Mouse (Mus musculus) ES-E14 (cell line): ENCODE data around the gene Zfp457. TPM values are rescaled to one million over a fixed set of nuclear protein-coding genes. Genes with fewer than 3 reads are reported as not detected.

Experiments used
- DNase-seq: peaks from one replicate; pipeline ENCODE4 v3.0.0-alpha.2; 2013; ENCODE audit warnings: low read depth, low spot score
- H3K27ac ChIP-seq: 2 replicates; pipeline ENCODE4 v1.5.1; 2012; ENCODE audit warnings: low read depth, mild to moderate bottlenecking, low read length, moderate library complexity, mixed read lengths; ENCODE audit not compliant: poor library complexity, insufficient read depth, severe bottlenecking
- H3K36me3 ChIP-seq: 2 replicates; pipeline ENCODE4 v1.6.1; 2012; ENCODE audit warnings: mild to moderate bottlenecking, low read length, moderate library complexity, mixed read lengths; ENCODE audit not compliant: control insufficient read depth, poor library complexity, insufficient read depth, severe bottlenecking
- H3K4me1 ChIP-seq, 2 experiments: fragments of 150-350 bp in 1 of 2; sonication (generic) in 1 of 2; 2 replicates each; pipeline ENCODE4 v1.6.1; 2012; ENCODE audit warnings: low read length in 2 of 2, mild to moderate bottlenecking in 1 of 2, mixed read lengths in 1 of 2; ENCODE audit not compliant: control insufficient read depth in 2 of 2, insufficient read depth in 2 of 2, poor library complexity in 1 of 2
- H3K4me3 ChIP-seq, 2 experiments: fragments of 150-350 bp in 1 of 2; sonication (generic) in 1 of 2; 2 replicates each; pipeline ENCODE4 v1.5.1; 2012; ENCODE audit warnings: low read length in 2 of 2, low read depth in 1 of 2, mild to moderate bottlenecking in 1 of 2, mixed read lengths in 1 of 2; ENCODE audit not compliant: insufficient read depth in 1 of 2, poor library complexity in 1 of 2, severe bottlenecking in 1 of 2
- H3K9ac ChIP-seq: 2 replicates; pipeline ENCODE4 v1.6.1; 2012; ENCODE audit warnings: low read depth, mild to moderate bottlenecking, low read length, mixed read lengths; ENCODE audit not compliant: poor library complexity, insufficient read depth, severe bottlenecking
- H3K9me3 ChIP-seq: fragments of 150-350 bp; sonication (generic); 2 replicates; pipeline ENCODE4 v1.6.1; 2012; ENCODE audit warnings: low read depth, mild to moderate bottlenecking, low read length; ENCODE audit not compliant: control insufficient read depth, insufficient read depth
- HCFC1 ChIP-seq: IDR thresholded peaks from 2 replicates; pipeline ENCODE4 v1.6.1; 2012; ENCODE audit warnings: low read length, inconsistent platforms, borderline replicate concordance; ENCODE audit not compliant: insufficient read depth
- MAFK ChIP-seq: IDR thresholded peaks from 2 replicates; pipeline ENCODE4 v1.6.1; 2014; ENCODE audit warnings: mild to moderate bottlenecking, low read depth, low read length, inconsistent platforms; ENCODE audit not compliant: insufficient read depth
- ZC3H11A ChIP-seq: IDR thresholded peaks from 2 replicates; pipeline ENCODE4 v1.6.1; 2012; ENCODE audit warnings: low read depth, mild to moderate bottlenecking, inconsistent platforms, low read length, borderline replicate concordance
- ZNF384 ChIP-seq: IDR thresholded peaks from 2 replicates; pipeline ENCODE4 v1.6.1; 2012; ENCODE audit warnings: low read depth, low read length, inconsistent platforms
- in situ Hi-C, 2 experiments: fragments of 600-800 bp; cut with MboI; formaldehyde crosslinking; loops; one replicate each; pipeline ENCODE4 v1.15.1; 2025; ENCODE audit warnings: low sequenced_read_pairs in 2 of 2, inconsistent platforms in 1 of 2; ENCODE audit not compliant: unreplicated experiment in 2 of 2
- total RNA-seq: library from RNA; depleted of rRNA; stranded (reverse); fragments of 300-350 nt; gene quantifications from 2 replicates; pipeline ENCODE4 v1.2.3, GENCODE M21; 2012; rRNA removed

The Zfp457 gene
- total RNA-seq, 1 experiment = 1.2 TPM

DNA sequence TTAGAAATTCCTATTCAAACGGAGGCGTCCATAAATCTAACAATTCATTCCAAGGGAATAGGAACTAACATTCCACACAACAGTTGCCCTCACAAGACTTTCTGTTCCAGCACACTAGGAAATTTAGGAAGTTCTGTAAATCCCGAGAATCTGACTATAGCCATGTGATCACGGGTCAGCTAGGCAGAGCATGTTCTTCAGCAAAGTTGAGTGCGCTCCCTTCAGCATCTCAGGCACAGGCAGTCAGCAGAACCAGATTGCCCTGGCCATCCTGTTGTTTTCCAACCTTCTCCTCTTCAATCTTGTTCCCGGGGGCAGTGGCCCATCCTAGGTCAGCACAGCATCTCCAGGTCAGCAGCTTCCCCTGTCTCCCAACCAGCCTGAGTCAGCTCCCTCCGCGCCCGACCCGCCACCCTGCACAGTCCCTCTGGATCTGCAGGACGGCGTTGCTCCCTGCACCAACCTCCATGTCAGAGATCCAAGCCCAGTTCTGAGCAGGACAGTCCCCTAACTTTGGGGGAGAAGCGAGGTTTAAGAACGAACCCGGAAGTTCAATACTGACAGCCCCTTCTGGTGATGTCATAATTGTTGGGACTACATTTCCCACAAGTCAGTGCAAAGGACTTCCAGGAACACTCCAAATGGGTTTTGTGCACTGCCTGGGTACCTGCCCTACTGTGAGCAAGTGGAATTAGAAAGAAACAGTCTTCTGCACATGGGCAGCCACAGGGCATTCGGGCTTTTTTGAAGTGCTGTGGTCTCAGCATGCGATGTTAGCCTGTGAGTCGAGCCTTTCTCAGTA is 37.5 kb downstream of the Zfp457 start:
- Histone ChIP-seq H3K9me3 (no peaks in the 10 kb centered on the region), H3K36me3 (no peaks in the 10 kb centered on the region), H3K4me3 (peak overlapping the region; percentile 83 to 95), H3K4me1 (no peaks in the 10 kb centered on the region), H3K27ac (no peak overlapping the region), H3K9ac (peak overlapping the region; percentile 79)
- DNase-seq = peak; percentile 54
- TF ChIP-seq ZNF384 = no peak
- no peak for TF ChIP-seq ZC3H11A
- TF ChIP-seq MAFK = no peak
- TF ChIP-seq HCFC1 = peak; percentile 89
- in situ Hi-C loops = loop anchor here in 1 of 2 experiments (5.0 kb wide), 1 partner anchor 459 kb away; the partner anchor contains the start of gene Zfp65

Other genes with a start within 250 kb of the Zfp457 start
- 0.54 and 0.63 TPM in 2 replicates for gene Zfp712, start 245.3 kb downstream of the Zfp457 start, total RNA-seq
- 0.49 and 0.58 TPM in 2 replicates for gene Zfp708, start 208.5 kb downstream of the Zfp457 start, total RNA-seq
- 3.6 and 3.7 TPM in 2 replicates for gene Gm28557, start 197.9 kb downstream of the Zfp457 start, total RNA-seq
- gene Rslcan18, start 190.2 kb downstream of the Zfp457 start, total RNA-seq = 0.89 and 1.1 TPM in 2 replicates
- gene Zfp759, start 184.8 kb downstream of the Zfp457 start, total RNA-seq = 3.8 and 4.8 TPM in 2 replicates
- gene Rsl1, start 133.3 kb downstream of the Zfp457 start, total RNA-seq = 2.9 and 3.5 TPM in 2 replicates
- gene Zfp455, start 112.0 kb downstream of the Zfp457 start, total RNA-seq = 0.45 and 0.58 TPM in 2 replicates
- gene Zfp458, start 28.0 kb downstream of the Zfp457 start, total RNA-seq = 1.4 TPM in 2 replicates
- 3.5 and 4.3 TPM in 2 replicates for gene Zfp595, start 26.1 kb upstream of the Zfp457 start, total RNA-seq
- not detected in 2 replicates for gene Gm28044, start 54.1 kb upstream of the Zfp457 start, total RNA-seq
- 6.1 and 6.9 TPM in 2 replicates for gene Zfp953, start 54.1 kb upstream of the Zfp457 start, total RNA-seq
- 0.74 and 0.80 TPM in 2 replicates for gene Gm28041, start 69.2 kb upstream of the Zfp457 start, total RNA-seq
- 1.9 and 2.3 TPM in 2 replicates for gene Zfp456, start 69.3 kb upstream of the Zfp457 start, total RNA-seq
- 4.3 and 10.1 TPM in 2 replicates for gene Zfp429, start 93.3 kb upstream of the Zfp457 start, total RNA-seq
- gene Zfp459, start 114.9 kb upstream of the Zfp457 start, total RNA-seq = 15.7 and 25.5 TPM in 2 replicates
- 11.5 and 16.8 TPM in 2 replicates for gene Zfp874a, start 145.1 kb upstream of the Zfp457 start, total RNA-seq
- 6.3 and 12.1 TPM in 2 replicates for gene Zfp874b, start 177.8 kb upstream of the Zfp457 start, total RNA-seq
- gene Zfp58, start 194.1 kb upstream of the Zfp457 start, total RNA-seq = 4.2 and 5.4 TPM in 2 replicates
- gene Gm26965, start 219.7 kb upstream of the Zfp457 start, total RNA-seq = 0.18 TPM in 1 of 2 replicates, not detected in the other
- gene Zfp87, start 219.7 kb upstream of the Zfp457 start, total RNA-seq = 12.6 and 14.6 TPM in 2 replicates
- 7.1 and 8.7 TPM in 2 replicates for gene Zfp748, start 247.3 kb upstream of the Zfp457 start, total RNA-seq